Mouse (Mus musculus) ovary, adult 18-20 months (tissue): ENCODE results near the gene Pla2g4d.
"Not testable (repeated sequence)": the region's sequence is repeated elsewhere in the genome, so short reads cannot be mapped to it uniquely, and the experiment has no call there.

Source experiments
- DNase-seq: peaks from one replicate; pipeline ENCODE4 v3.0.0; 2022; ENCODE audit warnings: low spot score, mixed read lengths

Pla2g4d gene

DNA sequence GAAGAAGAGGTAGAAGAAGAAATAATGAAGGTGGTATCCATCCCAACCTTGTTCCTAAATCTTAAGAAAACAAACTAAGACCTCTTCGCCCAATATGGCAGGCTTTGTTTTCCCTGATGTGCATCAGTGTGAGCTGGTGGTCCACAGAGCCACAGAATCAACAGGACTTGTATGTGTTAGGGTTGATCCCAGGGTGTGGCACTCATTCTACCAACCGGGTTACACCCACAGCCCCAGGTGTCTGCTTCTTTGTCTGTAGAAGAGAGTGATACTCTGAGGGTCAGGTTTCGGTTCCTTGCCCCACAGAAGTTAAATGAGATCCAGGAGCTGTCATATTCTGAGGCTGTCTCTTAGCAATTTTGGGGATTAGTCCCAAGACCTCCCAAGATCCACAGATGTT lies 27.7 kb downstream of the Pla2g4d start:
- no peak for DNase-seq

DNA sequence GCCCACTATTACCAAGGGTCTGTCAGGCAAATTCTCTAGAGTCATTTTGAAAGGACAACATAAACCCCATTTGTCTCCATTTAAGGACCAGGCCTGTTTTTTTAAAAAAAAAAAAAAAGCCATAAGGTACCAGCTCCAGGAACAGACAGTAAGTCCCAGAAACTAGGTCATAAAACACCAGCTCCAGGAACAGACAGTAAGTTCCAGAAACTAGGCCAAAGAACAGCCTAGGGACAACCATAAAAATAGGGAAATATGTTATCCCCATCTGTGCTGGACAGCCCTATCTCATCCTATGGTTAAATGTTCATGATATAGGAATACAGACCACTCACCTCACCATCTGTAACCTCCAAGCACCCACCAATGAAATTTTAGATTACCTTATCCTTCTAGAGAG lies 32.7 kb downstream of the Pla2g4d start:
- no peak for DNase-seq

DNA sequence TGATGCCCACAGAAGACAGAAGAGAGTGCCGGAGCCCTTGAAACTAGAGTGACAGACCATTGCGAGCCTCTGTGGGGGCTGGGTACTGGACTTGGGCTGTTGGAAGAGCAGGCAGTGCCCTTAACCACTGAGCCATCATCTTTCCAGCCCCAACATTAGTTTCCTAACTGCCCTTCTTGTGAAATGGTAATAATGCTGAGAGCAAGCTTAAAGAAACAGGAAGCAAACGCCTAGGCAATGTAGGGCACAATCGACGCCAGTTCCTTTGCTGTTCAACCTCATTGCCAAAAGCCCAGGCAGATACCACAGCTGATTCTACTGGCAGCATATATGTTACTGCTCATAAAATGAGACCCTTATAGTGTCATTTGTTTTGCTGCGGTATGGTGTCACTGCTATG lies 36.4 kb downstream of the Pla2g4d start:
- DNase-seq = no peak

DNA sequence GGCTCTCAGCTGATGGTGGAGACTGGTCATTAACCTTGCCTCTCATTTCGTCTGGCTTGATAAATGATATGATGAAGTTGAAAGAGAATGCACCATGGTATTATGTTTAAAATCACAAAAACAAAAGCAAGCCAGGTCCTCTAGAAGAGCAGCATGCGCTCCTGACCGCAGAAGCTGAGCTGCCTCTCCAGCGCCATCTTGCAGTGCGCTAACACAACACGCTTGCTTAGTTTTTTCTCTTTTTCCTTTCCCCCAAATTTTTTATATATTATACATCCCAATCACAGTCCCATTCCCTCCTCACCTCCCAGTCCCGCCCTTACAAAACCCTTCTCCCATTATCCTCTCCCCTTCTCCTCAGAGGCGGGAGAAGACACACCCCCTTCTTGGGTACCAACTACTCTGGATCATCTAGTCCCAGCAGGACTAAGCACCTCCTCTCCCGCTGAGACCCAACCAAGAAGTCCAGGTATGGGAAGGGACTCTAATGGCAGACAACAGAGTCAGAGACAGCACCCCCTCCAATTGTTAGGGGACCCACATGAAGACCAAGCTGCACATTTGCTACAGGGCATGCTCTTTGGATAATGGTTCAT lies 43.5 kb downstream of the Pla2g4d start:
- no peak for DNase-seq

DNA sequence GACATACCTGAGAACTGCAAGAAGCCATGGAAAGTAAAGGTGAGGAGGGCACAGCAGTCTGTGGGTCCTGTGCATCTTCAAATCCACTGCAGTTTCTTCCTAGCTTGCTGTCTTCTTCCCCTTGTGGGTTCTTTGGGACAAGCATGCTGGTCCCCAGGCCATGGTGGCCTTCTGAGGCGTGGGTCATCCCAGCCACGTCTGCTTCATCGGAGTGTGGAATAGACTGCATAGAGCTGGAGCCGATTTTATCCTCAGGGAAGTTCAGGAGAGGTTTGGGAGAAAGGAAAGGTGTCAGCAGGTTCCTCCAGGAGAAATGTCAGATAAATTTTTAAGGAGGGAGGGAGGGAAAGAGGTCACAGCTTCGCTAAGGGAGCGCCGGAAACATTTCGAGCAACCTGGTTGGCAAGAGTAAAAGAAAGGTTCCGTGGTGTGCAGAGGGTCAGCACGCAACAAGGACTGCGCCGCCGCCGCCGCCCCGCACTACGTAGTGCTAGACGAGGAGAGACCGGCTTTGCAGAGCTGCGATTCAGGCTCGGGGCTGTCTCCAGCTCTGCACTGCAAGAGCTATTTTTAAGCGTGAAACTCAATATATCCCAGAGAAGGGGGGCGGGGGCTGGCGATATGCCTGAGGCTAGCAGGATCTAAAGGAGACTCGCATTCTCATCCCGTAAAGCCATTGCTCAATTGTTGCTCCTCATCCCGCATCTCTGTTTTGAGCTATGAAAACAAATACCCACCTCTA lies 44.1 kb downstream of the Pla2g4d start, which contains the start of gene Pla2g4e:
Pla2g4e (minus strand) TSS at position 657 of the 742 bp plus-strand sequence.
- DNase-seq = no peak

DNA sequence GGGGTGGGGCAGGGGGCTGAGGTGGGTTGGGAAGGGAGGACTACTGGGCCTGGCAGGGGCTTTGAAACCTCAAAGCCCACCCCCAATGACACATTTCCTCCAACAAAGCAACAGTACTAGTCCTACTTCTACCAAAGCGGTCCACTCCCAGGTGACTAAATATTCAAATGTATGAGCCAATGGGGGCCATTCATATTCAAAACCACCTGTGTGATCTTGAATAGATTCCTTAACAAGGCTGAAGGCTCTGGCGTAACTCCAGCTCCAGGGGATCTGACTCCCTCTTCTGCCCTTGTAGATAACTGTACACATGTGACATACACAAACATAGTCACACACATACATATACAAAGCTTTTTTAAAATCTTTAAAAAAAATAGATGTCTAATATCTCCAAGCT lies 45.0 kb downstream of the Pla2g4d start:
- DNase-seq = no peak

DNA sequence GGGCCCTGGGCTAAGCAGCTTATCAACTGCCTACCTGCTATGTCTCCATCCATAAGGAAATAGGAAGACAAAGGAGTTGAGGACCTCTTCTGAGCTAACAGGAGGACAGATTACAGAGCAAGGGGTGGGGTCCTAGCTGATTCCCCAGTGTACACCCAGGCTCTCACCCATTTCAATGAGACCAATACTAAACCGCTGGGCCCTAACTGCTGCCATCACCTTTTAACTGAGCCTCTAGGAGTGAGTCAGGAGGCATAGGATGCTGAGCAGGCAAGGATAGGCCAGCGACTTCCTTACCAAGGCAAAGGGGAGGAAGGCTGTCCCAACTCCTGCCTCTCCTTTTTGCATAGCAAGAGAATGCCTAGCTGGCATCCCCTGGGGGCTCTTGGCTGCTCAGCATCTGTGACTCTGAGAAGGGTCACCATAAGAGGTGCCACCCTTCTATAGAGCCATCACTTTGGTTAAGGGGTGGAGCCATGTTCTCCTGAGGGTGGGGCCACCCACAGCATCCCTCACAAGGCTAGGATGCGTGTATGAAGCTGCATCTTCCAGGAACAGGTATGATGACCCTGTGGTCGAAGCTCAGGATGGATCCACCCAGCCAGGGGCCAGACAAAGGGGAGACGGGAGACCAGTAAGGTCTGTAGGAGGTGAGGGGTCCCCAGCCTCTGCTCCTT lies 46.1 kb downstream of the Pla2g4d start:
- no peak for DNase-seq

DNA sequence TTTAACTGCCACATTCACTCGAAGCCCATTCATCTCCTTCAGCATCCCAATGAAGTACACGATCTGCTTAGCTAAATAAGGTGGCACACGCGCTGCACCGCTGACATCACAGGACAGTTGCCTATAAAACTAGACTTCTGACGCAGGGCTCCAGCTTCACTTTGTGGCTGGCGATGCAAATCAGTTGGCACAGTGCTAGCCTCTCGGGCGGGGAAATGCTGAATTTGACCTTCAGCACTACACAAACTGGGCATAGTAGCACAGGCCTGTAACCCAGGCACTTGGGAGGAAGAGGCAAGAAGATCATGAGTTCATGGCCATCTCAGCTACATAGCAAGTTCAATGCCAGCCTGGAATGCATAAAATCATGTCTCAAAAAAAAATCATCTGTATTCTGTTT lies 50.3 kb downstream of the Pla2g4d start:
- not testable (repeated sequence) for DNase-seq

DNA sequence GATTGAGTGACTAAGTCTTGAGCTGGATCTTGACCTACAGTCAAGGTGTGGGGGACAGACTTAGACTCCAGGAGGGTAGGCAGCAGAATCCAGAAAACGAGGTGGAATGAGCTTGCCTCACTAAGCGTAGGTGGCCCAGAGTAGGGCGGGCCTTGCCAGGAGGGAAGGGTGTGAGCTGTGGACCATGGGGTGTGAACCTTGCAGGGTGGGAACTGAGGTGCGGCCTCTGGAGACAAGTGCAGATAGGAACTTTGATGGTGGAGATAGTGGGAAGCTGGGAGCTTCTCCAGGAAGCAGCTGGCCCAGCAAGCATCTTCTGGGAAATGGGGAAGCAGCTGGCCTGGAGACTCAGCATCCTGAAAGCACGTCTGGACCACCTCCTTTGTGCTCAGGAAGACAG lies 51.2 kb downstream of the Pla2g4d start:
- no peak for DNase-seq

DNA sequence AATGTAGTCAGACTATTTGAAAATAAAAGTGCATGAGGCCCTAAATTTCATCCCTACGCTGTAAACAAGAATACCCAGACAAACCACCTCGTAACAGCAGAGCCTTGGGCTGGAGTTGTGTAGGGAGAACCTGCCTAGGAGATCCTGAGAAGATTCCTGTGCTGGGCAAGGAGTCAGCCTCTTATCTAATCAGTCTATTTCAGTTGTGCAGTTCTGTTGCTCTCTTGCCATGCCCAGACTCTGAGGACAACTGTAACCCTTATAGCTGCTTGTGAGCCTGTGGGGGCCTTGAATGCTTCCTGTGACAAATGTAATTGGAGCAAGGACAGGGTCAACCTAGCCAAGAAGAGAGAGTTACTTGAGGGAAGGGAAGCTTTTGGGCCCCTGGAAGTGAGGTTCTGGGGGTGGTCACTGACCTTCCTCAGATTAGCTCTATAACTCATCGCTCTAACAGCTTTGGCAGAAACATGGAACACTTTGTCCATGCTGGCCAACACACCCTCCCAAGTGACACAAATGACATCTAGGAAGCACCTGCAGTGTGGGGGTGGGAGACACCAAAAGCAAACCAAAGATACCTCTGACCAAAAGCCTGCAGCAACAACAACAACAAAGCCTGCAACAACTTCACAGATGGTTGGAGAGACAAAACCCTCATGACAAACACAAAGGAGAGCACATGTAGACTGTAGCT lies 52.9 kb downstream of the Pla2g4d start:
- DNase-seq = no peak

DNA sequence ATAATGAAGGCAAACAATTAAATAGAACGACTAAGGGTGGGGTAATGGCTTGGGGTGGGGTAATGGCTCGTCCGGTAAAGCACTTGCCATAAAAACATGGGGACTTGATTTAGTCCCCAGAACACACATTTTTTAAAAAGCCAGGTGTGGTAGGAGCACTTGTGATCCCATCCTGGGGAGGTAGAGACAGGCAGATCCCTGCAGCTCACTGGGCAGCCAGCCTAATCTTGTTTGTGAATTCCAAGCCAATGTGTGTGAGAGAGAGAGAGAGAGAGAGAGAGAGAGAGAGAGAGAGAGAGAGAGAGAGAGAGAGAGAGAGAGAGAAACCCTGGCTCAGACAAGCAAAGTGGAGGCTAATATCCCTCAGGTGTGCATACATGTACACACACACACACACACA lies 53.6 kb downstream of the Pla2g4d start:
- DNase-seq = no peak

DNA sequence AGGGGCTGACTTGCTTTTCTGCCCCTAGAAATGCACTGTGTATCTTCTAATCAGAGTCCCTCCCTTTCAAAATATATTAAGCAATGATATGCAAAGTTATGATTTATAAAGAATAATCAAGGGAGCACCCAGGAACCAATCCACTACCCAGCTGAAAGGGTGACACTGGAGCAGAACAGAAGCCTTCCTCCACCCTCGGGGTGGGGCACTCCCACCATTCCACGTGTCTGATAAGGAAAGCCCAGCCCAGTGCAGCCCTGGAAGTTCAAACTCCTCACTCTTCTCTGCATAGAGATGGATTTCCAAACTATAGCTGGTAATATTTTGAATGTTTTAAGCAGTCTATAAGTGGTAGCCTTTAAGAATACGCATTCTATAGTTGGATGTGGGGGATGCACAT lies 57.4 kb downstream of the Pla2g4d start:
- DNase-seq = no peak
